Mouse (Mus musculus): ENCODE results near the gene Lonrf2.

- TF ChIP-seq CTCF (conservative IDR thresholded peaks at IDR 0.05; ENCODE audit: low read length) (no peak), NANOG (IDR thresholded peaks at IDR 0.05; ENCODE audit: borderline replicate concordance, low read length) (no peak)
Observed at GRCm38 (mm10) chr1:38882746-38883145, 46.2 kb upstream of the Lonrf2 start.

Measured in E14TG2a.4 (cell line).